Mouse (Mus musculus): ENCODE measurements around the gene Plekhg5.

Plekhg5 gene

GRCm38 (mm10) chr4:152070494-152071396 is 1.6 kb upstream of the Plekhg5 start:
- no peak for DNase-seq (ENCODE audit: low read depth, low spot score)

DNA sequence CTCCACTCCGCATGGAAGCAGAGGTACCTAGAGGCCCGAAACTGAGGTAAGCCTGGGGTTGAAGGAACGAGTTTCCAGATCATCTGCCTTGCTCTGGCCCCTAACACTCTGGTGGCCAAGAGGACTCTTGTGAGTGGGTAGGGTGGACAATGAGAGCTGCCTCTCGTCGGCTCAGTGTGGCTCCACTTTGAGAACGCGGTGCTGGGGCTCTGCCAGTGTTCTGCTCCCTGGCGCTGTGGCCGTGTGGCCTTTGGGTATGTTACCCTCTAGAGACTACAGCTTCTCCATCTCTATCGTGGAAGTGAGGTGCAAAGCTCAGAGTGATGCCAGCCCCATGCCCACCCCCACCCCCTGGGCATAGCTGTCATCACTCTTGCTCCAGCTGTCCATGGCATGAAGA is 357 bp downstream of the Plekhg5 start:
- no peak for DNase-seq (ENCODE audit: low read depth, low spot score)

- DNase-seq (ENCODE audit: low read depth, low spot score): no peak
Measured at GRCm38 (mm10) chr4:152073715-152074114, 1.4 kb downstream of the Plekhg5 start.

- no peak for DNase-seq (ENCODE audit: low read depth, low spot score)
Measured at GRCm38 (mm10) chr4:152074548-152074947, 2.2 kb downstream of the Plekhg5 start.

GRCm38 (mm10) chr4:152077191-152077590 is 4.9 kb downstream of the Plekhg5 start:
- no peak for DNase-seq (ENCODE audit: low read depth, low spot score)

- DNase-seq (ENCODE audit: low read depth, low spot score): no peak
Measured at GRCm38 (mm10) chr4:152078105-152078530, 5.8 kb downstream of the Plekhg5 start.

GRCm38 (mm10) chr4:152079261-152079660 is 7.0 kb downstream of the Plekhg5 start:
- DNase-seq (ENCODE audit: low read depth, low spot score): no peak

- no peak for DNase-seq (ENCODE audit: low read depth, low spot score)
Measured at GRCm38 (mm10) chr4:152079931-152080330, 7.6 kb downstream of the Plekhg5 start.

DNA sequence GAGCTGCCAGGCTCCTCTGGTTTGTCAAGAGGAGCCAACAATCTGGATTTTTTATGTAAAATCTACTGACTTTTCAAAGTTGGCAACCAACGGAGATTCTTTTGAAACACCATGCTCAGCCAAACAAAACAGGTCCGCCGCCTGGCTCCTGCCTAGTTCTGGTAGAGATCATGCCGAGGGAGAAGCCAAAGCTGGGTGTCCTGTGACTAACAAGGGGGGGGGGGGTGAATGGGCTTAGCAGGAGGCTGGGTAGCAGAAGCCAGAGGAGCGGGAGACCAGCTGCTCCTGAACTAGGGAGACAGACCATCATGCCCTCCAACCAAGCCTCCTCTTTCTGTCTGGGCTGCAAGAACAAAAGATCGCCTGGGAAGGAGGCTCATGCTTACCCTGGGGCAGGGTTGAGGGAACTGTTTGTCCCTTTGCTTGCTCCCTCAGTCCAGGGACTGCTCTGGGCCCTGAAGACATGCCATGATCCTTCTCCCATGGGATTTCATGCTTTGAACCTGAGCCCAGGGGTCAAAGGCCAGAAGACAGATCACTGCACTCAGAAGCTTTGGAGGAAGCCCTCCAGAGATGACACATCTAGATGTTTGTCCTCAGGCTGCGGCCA is 11.4 kb downstream of the Plekhg5 start:
- no peak for DNase-seq (ENCODE audit: low read depth, low spot score)

GRCm38 (mm10) chr4:152084616-152085015 is 12.3 kb downstream of the Plekhg5 start:
- DNase-seq (ENCODE audit: low read depth, low spot score): no peak

DNA sequence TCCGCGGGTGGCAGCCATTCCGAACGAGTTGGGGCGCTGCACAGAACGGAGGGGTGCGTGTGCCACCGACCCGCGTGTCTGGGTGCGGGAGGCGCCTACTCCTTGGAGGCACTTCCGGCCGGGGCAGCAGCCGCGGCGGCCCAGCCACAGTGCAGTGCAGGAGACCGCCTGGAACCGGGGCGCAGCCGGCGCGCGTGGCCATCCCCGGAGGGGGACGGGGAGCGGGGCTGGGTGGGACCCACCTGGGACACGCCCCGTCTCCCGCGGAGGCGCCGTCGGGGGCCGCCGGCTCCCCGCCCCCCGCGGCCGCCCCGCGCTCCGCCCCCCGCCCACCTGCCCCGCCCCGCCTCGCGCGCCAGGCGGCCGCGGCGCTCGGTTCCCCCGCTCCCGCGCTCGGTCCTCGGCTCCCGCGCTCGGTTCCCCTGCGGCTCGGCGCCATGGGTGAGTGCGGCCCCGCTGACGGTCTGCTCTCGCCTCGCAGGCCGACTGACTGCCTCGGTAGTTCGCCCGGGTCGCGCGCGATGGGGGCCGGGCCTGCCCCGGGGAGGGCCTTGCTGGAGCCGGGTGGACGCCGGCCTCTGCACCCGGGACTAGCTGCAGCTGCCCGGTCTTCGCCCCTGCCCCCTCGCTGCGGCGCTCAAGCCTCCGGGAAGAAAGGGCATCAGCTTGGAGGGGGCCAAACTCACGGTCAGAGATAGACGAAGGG is 14.4 kb downstream of the Plekhg5 start:
- peak; percentile 78 for DNase-seq (ENCODE audit: low read depth, low spot score)

DNA sequence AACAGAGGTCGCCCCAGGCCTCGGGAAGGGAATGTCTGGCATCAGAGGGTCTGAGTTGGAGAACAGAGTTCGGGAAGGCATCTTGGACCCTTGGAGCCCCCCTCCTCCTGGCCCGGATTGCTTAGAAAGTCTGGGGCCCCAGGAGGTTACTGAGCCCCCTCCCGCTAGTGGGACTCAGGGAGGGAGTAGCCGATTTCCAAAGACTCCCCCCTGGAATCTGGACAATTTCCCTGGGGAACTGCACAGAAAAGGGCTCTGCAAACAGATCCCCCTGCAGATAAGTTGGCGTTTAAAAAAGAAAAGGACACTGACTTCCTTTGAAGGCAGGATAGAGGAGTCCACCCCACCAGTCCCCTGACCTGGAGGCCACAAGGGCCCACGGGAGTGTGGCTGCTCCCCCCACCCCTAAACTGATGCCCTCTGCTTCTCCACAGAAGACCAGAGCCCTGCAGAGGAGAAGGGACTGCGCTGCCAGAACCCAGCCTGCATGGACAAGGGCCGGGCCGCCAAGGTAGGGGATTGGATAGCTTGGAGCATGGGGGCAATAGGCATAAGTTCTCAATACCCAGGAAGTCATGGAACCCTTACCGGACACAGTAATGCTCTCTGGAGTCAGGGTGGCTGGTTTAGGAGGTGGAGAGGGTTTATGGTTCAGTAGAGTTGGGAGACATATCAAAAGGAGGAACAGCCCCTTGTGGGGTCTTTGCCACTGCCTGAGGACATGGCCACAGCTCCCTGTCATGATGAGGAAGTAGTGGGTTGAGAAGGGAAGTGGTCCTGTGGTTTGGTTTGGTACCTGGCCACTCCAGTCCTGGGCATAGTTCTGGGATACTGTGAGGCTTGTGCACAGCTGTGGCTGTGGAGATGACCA is 15.1 kb downstream of the Plekhg5 start:
- DNase-seq (ENCODE audit: low read depth, low spot score): no peak

DNA sequence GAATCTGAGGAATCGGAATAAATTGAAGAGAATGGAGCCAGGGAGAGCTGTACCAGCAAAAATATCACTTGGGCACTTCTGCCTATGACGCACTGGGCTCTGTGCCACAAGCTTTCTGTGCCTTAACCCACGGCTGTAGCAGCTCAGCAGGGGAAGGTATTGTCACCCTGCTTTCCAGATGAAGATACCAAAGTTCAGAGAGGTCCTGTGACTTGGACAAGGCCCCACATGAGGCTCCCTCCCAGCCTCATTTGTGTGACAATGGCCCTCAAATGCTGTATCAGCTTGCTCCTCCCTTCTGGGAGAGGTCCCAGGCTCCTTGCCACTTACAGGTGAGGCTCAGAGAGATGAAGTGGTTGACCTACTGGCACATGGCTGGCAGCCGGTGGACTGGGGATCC is 15.8 kb downstream of the Plekhg5 start:
- no peak for DNase-seq (ENCODE audit: low read depth, low spot score)

DNA sequence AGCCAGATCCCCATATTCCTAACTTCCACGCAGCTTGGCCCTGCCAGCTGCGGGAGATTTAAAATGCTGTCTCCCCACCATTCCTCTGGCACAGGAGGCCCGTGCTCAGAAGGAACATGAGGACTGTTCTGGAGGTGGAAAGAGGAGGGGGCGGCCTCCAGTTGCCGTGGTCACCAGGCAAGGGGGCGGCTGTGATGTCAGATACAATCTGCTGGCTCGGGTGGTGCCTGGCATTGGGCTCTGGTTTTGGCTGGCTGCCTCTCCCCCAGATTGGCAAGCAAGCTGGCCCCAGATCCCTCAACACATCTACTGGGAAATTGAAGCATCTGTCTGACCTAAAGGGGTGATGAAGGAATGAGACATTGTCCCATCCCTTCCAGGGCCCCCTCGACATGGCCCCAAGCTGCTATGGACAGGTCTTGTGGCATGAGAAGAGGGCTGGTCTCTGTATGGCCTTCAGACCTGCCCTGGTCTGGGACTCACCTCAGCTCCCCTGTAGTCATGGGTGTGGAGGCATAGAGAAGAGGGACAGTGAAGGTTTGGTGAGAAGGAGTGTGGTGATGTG is 16.3 kb downstream of the Plekhg5 start:
- DNase-seq (ENCODE audit: low read depth, low spot score): no peak

- DNase-seq (ENCODE audit: low read depth, low spot score): no peak
Measured at GRCm38 (mm10) chr4:152090191-152090590, 17.9 kb downstream of the Plekhg5 start.

GRCm38 (mm10) chr4:152092751-152093293 is 20.5 kb downstream of the Plekhg5 start:
- DNase-seq (ENCODE audit: low read depth, low spot score): peak; percentile 22

DNA sequence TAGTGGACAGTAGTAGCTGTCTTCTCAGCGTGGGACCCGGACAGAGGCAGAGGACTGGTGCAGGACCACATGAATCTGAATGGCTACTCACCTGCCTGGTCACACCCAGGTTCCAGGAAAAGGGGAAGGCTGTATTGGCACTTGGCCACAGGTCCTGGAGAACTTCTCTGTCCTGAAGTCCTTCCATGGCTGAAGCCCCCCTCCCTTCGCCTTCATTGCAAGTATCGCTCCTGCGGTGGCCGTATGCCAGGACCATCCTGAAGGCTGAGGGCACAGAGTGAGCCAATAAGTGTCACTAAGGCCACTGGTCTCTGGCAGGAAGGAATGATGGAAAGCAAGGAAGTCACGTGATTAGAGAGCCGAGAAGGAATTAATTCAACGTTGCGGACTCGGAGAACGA is 21.9 kb downstream of the Plekhg5 start:
- DNase-seq (ENCODE audit: low read depth, low spot score): no peak

- peak; percentile 85 for DNase-seq (ENCODE audit: low read depth, low spot score)
Measured at GRCm38 (mm10) chr4:152095937-152096910, 23.9 kb downstream of the Plekhg5 start.

- no peak for DNase-seq (ENCODE audit: low read depth, low spot score)
Measured at GRCm38 (mm10) chr4:152096927-152097326, 24.6 kb downstream of the Plekhg5 start.

All from CD4-positive helper T cell, adult 2 months (primary cell).